Mouse (Mus musculus): ENCODE measurements around the gene Mrps2.

DNA sequence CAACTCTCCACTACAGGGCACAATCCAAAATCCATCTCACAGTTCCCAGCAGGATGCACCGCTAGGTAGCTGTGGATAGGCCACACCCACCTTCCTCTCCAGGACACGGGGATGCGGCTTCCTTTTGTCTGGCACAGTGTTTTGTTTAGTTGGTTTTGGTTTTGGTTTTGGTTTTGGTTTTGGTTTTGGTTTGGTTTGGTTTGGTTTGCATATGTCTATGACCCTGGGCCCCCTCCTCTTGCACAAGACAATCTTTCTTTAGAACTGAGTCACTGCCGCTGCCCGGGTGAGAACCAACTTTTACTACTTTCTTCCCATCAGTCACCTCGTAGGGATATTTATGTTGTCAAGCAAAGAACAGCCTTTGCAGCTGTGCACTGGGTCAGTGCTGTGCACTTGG, 27.0 kb upstream of the Mrps2 start:
- TF ChIP-seq CTCF (IDR thresholded peaks at IDR 0.05; ENCODE audit: extremely low read depth, insufficient read depth, low read length), result no peak
- TF ChIP-seq POLR2A (IDR thresholded peaks at IDR 0.05; ENCODE audit: extremely low read depth, insufficient read depth, low read length), result no peak
